Mouse (Mus musculus) spleen, adult 2 months (tissue): ENCODE data around the gene Gm20388.

Experiments
- CTCF ChIP-seq: fragments of 200-500 bp; IDR thresholded peaks from 2 replicates; pipeline ENCODE4 v1.5.1; 2011; ENCODE audit warnings: mild to moderate bottlenecking, inconsistent platforms; ENCODE audit not compliant: insufficient read depth, insufficient read length, insufficient replicate concordance; ENCODE audit errors: extremely low read depth
- POLR2A ChIP-seq: fragments of 200-500 bp; IDR thresholded peaks from 2 replicates; pipeline ENCODE4 v1.6.1; 2011; ENCODE audit warnings: low read depth, low read length, inconsistent platforms

- TF ChIP-seq POLR2A (no peak), CTCF (no peak)
Measured at GRCm38 (mm10) chr8:121786542-121786941, 1875.9 kb downstream of the Gm20388 start.
